Mouse (Mus musculus): ENCODE measurements around the gene Nphp3. TPM values are rescaled to one million over a fixed set of nuclear protein-coding genes. Genes with fewer than 3 reads are reported as not detected.

The Nphp3 gene
- total RNA-seq, 2 experiments from 2014 or later = 8.2 to 12.0 TPM

DNA sequence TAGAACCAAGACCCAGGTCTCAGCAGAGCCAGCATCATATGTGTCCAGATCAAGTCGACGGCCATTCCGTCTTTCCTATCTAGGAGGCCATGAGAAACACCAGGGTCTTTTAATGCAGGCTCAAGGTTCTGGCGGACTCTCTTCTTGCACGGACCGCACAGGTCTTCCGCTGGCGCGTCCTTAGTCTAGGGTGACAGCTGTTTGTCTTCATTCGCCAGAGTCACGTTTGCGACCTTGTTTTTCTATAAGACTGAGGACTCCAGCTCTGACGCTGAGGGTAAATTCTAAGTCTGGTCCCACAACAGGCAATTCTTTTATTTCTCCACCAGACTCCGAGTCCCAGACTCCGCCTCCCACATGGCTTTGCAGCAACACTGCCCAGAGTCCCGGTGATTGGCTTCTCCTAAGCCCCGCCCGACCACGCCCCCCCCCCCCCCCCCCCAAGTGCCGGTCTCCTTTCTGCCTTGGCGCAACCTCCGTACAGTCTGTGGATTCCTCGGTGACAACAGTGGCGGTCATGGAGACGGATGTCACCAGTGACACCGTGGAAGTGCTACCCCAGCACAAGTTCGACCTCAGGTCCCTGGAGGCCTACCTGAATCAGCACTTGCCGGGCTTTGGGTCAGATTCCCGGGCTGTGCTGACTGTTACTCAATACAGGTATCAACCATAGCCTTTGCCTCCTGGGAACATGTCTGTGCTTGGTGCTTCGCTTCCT is 61.1 kb downstream of the Nphp3 start, which contains the start of gene Acad11:
Gene Acad11, plus strand, starts transcription at position 134 of the 718 bp plus-strand sequence.
- peak; percentile 90 for DNase-seq (ENCODE audit: low spot score in 2 of 2)

DNA sequence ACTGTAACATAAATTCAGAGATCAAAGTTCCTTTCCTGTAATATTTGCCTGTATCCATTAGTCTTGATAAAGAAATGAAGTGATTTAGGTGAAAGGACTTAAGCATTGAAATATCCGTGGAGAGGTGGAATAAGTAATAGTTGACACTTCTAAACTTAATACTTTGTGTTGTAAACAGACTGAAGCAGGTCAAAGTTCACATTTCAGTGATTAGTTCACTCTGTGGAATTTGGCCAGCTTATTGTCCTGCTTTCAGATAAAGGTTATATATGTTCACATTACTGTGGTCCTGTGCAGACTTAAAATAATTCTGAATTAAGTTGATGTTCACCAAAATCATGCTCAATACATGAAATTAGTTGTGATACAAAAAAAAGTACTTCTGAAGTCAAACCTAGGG is 62.2 kb downstream of the Nphp3 start:
- DNase-seq (ENCODE audit: low spot score in 2 of 2) = no peak

DNA sequence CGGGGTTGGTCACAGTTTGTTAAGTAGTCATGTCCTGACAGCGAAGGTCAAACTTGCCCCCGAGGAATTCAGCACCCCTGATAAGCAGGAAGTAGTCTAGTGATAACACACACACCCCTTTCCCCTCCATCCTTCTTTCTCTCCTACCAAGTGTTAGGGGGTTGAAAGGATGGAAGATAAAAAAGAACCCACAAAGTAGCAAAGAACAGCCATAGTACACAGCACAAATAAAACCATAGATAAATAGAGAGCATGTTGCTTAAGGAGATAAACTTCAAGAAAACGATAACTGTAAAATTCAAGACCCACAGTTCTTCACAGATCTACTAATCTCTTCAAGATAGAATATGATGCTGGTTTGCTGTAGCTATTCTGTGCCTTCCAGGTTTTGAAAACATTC is 67.9 kb downstream of the Nphp3 start:
- DNase-seq (ENCODE audit: low spot score in 2 of 2) = no peak

DNA sequence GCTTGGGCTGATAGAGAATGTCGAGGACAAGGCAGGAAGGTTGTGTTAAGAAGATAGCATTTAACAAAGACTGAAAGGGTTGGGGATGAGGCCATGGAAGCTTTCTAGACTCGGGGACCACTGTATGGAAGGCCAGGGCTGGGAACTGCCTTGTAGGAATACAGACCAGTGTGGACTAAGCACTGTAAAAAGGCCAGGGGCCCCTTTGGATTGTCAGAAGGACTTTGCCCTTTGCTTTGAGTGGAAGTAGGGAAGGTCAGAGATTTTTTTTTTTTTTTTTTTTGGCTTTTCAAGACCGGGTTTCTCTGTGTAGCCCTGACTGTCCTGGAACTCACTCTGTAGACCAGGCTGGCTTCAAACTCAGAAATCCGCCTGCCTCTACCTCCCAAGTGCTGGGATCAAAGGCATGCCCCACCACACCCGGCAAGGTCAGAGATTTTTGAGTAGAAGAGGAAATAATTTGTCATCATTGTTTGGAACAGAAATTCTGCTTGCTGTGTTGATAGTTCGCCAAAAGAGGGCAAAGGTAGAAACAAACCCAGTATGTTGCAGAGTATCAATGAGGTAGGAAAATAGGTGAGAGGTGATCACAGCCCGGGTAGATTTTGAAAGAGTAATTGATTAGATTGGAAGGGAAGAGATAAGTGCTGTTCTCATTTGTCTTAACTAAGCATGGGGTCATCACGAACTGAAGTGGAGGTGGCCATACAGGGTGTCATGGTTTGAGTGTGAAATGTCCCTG is 68.7 kb downstream of the Nphp3 start:
- no peak for DNase-seq (ENCODE audit: low spot score in 2 of 2)

DNA sequence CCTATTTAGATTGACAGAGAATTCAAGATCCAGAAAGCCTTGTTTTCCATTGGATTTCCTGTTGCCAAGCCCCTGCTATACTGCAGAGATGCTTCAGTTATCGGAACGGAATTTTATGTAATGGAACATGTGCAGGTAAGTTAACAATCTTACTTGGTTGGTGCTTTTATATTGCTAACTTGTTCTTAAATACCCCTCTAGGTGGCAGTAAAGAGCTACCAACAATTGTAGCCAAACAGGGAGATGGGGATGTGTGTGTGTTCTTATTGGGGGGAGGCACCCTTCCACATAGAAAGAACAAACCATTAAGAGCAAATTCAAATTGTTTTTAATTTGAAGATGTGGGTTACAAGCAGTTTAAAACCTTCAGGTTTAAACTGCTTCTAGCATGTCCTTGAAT is 73.5 kb downstream of the Nphp3 start:
- DNase-seq (ENCODE audit: low spot score in 2 of 2) = no peak

DNA sequence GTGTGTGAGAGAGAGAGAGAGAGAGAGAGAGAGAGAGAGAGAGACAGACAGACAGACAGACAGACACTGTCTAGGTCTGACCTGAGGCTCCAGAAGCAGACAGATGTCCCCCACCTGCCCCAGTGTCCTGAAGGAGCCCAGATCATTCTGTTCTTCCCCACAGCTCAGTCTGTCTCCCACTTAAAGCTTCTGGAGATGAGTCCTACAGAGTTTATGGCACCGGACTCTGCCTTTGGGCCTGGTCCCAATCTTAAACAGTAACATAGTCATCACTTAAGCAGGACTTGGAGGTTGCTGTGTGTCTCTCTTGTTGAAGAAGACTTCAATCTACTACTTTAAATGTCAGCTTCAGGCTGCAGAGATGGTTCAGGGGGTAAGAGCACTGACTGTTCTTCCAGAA is 76.4 kb downstream of the Nphp3 start:
- no peak for DNase-seq (ENCODE audit: low spot score in 2 of 2)

DNA sequence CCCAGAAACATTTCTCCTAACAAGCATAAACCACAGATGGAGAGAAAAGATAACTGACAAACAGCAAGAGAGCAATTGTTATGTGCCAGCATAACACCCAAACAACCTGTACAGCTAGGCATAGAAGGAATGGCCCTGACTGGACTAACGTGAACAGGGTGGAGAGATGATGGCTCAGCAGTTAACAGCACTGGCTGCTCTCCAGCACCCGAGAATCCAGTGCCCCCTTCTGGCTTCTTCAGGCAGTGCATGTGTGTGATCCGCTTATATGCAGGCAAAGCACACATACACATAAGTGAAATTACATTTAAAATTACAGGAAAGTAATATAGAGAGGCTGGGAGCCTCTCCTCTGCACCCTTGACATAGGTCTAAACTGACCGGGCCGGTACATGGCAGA is 77.0 kb downstream of the Nphp3 start:
- DNase-seq (ENCODE audit: low spot score in 2 of 2) = peak; percentile 49 to 58

DNA sequence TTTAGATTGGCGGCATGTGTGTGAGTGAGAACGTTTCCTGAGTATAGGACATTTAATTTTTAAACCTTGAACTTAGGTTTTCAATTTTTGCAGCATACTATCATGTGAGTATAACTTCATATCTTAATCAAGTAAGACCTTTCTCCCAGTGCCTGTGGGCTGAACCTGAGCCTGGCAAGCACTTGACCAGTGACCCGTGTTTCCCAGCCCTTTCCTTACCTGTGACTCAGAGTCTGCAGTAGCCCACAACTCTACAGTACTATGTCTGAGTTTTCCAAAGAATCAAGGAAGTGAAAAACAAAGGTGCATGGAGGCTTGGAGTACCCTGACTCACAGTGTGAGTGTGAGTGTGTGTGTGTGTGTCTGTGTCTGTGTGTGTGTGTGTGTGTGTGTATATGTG is 77.7 kb downstream of the Nphp3 start:
- DNase-seq (ENCODE audit: low spot score in 2 of 2) = no peak

DNA sequence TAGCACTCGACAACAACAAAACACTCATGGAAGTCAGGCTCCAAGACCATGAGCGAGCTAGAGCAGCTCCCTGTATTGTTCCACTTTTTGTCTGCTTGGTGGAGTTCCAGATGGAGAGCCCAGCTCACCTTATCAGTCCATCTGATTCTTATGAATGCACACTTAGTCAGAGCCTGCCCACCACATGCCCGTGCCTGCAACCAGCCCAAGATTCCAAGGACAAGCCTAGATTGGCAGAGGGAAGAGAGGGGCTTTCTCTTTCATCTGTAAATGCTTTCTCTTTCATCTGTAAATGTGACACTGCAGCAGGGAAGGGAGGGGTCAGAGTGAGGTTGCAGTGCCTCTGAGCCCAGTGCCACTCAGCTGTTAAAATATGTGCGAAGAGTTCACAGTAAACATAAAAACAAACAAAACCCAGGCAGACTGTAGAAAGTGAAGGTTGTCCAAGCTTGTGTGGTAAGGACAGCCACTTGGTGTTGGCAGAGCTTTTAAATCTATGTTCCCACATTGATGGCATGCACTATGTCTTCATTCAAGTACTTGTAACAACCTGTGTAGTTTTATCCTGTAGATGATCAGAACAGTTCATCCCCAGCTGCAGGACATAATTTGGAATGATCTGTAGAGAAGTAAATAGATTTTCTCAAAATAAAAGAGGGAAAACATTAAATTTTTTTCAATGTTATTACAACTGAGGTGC is 83.5 kb downstream of the Nphp3 start:
- no peak for DNase-seq (ENCODE audit: low spot score in 2 of 2)

DNA sequence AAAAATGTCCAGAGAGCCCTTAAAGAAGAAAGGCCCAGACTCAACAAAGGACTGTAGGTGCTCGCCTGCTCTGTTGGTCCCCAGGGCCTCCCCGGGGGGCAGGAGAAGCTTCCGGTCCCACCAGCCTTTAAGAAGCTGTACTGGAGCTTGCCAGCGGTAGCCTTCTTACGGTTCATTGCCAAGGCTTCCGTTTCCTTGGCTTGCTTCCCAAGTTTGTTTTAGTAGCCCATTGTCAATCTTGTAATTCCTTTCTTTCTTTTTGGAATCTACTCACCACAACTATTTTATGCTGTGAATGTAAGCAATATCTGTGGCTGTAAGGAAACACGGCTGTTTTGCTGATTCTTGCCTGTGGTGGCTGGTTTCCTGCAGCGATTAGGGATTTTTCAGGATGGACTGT is 86.2 kb downstream of the Nphp3 start:
- DNase-seq (ENCODE audit: low spot score in 2 of 2) = peak in 1 of 2 experiments; percentile 22

DNA sequence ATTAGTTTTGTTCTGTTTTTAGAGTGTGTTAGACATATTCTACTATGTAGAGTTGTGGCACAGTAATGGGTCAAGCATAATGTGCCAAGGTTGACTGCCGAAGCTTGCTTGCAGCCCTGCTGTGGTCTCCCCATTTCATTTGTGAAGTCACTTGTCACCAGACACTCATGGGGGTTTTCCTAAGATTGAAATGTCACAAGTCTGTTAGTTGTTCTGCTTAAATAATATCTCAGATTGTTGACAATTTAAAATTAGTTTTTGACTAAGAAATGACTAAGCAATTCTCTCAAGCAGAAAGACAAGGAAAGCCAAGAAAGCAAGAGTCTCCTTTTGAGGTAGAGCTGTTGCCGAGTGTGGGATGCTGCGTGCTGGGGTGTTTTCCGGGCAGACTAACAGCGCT is 90.6 kb downstream of the Nphp3 start:
- no peak for DNase-seq (ENCODE audit: low spot score in 2 of 2)

Other genes with a start within 250 kb of the Nphp3 start
- gene Tmem108, start 240.7 kb upstream of the Nphp3 start, total RNA-seq (2021) = 10 to 100 TPM; 44.9 to 46.3 TPM
- gene Gm28305, start 38.1 kb downstream of the Nphp3 start, total RNA-seq (2021) = not detected
- 10 to 100 TPM; 43.4 to 46.5 TPM for gene Uba5, start 60.6 kb downstream of the Nphp3 start, total RNA-seq (2021)
- 10 to 100 TPM; 15.8 to 20.9 TPM for gene Acad11, start 60.8 kb downstream of the Nphp3 start, total RNA-seq (2021)
- gene Ackr4, start 124.4 kb downstream of the Nphp3 start, total RNA-seq (2021) = under 1 TPM; 0.23 to 0.40 TPM